Mouse (Mus musculus) CD4-positive, CD25-positive, alpha-beta regulatory T cell, adult 2 months (primary cell): ENCODE results near the gene Cd3g.

Experiments
- DNase-seq: peaks from one replicate; pipeline ENCODE4 v3.0.0-alpha.2; 2012; ENCODE audit warnings: low read depth, low spot score

The Cd3g gene

DNA sequence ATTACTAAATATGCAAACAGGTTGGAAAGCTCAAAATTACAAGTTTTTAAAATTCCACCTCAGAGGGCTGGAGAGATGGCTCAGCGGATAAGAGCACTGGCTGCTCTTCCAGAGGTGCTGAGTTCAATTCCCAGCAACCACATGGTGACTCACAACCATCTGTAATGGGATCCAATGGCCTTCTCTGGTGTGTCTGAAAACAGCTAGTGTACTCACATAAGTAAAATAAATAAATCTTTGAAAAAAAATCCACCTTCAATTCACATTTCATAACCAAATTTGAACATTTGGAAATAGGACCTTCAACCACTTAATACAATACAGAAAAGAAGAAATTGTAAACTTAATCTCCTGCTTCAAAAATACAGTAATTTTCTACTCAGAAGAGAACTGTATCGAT, 60.6 kb downstream of the Cd3g start:
- no peak for DNase-seq
